Comparison of ENCODE assay signal across 32 mouse cellular contexts in genomic region chr15:93661801-93662200, GRCm38 (mm10).
"Had no signal": no experiment of that assay in that cellular context is flagged by ENCODE, and none has a peak within 500 bp of the region (broad histone marks: within the 10 kb centered on the region; RNA-seq: fewer than 3 reads in every experiment).

No protein-coding gene starts in this region.

- H3K36me3 ChIP-seq: limb, embryonic 10.5 days; limb, embryonic 12.5 days; limb, embryonic 13.5 days; limb, embryonic 15.5 days; liver, embryonic 12.5 days; liver, embryonic 13.5 days; liver, embryonic 15.5 days; lung, embryonic 15.5 days; midbrain, embryonic 10.5 days; midbrain, embryonic 12.5 days; midbrain, embryonic 13.5 days; midbrain, embryonic 15.5 days; neural tube, embryonic 12.5 days had no signal

- H3K9me3 ChIP-seq: limb, embryonic 10.5 days; limb, embryonic 15.5 days; liver, embryonic 13.5 days; liver, embryonic 15.5 days; lung, embryonic 15.5 days; midbrain, embryonic 10.5 days; midbrain, embryonic 12.5 days; midbrain, embryonic 13.5 days; midbrain, embryonic 15.5 days had no signal

- H3K9ac ChIP-seq: limb, embryonic 12.5 days; limb, embryonic 13.5 days; limb, embryonic 15.5 days; liver, embryonic 12.5 days; liver, embryonic 13.5 days; liver, embryonic 14.5 days; liver, embryonic 15.5 days; liver, postnatal 0 days; lung, embryonic 14.5 days; lung, embryonic 15.5 days; midbrain, embryonic 12.5 days; midbrain, embryonic 13.5 days; midbrain, embryonic 15.5 days; neural tube, embryonic 12.5 days had no signal

- DNase-seq: left cerebral cortex, postnatal 4 days; liver; liver, embryonic 13.5 days; liver, postnatal 0 days; lung, adult 18-20 months; lung, adult 2 months; lung, embryonic 14.5 days; lung, postnatal 10 days; lung, postnatal 14 days; lung, postnatal 36 days; lung, postnatal 4 days; midbrain, embryonic 14.5 days had no signal

- H3K4me1 ChIP-seq: liver, embryonic 12.5 days; liver, embryonic 13.5 days; liver, embryonic 15.5 days; midbrain, embryonic 10.5 days; midbrain, embryonic 12.5 days; midbrain, embryonic 13.5 days; midbrain, embryonic 15.5 days; neural tube, embryonic 12.5 days had no signal

- H3K27me3 ChIP-seq: limb, embryonic 12.5 days; limb, embryonic 13.5 days; limb, embryonic 15.5 days; liver, embryonic 12.5 days; liver, embryonic 13.5 days; liver, embryonic 15.5 days; lung, embryonic 15.5 days; midbrain, embryonic 12.5 days; midbrain, embryonic 13.5 days; midbrain, embryonic 15.5 days; neural tube, embryonic 12.5 days had no signal

- H3K27ac ChIP-seq: left cerebral cortex, adult 2 months; limb, embryonic 12.5 days; limb, embryonic 13.5 days; limb, embryonic 15.5 days; liver, embryonic 12.5 days; liver, embryonic 13.5 days; liver, embryonic 14.5 days; liver, embryonic 15.5 days; lung, embryonic 15.5 days; macrophage; midbrain, embryonic 10.5 days; midbrain, embryonic 12.5 days; midbrain, embryonic 13.5 days; midbrain, embryonic 15.5 days; neural tube, embryonic 12.5 days had no signal

- H3K4me2 ChIP-seq: limb, embryonic 12.5 days; limb, embryonic 13.5 days; limb, embryonic 15.5 days; liver, embryonic 11.5 days; liver, embryonic 12.5 days; liver, embryonic 13.5 days; liver, embryonic 15.5 days; lung, embryonic 14.5 days; lung, embryonic 15.5 days; midbrain, embryonic 12.5 days; midbrain, embryonic 13.5 days; midbrain, embryonic 15.5 days; neural tube, embryonic 12.5 days had no signal

- H3K4me3 ChIP-seq: left cerebral cortex, adult 2 months; limb, embryonic 10.5 days; limb, embryonic 12.5 days; limb, embryonic 13.5 days; limb, embryonic 15.5 days; liver, embryonic 12.5 days; liver, embryonic 13.5 days; liver, embryonic 15.5 days; lung, embryonic 15.5 days; megakaryocyte, embryonic 14.5 days; midbrain, embryonic 10.5 days; midbrain, embryonic 12.5 days; midbrain, embryonic 13.5 days; midbrain, embryonic 15.5 days; myocyte; neural tube, embryonic 12.5 days had no signal

- ATAC-seq: liver, embryonic 12.5 days; liver, postnatal 0 days; lung, postnatal 0 days; midbrain, embryonic 13.5 days; midbrain, embryonic 15.5 days; midbrain, embryonic 16.5 days had no signal
